Mouse (Mus musculus) intestine, embryonic 15.5 days (tissue): ENCODE results near the gene L1cam. TPM values are rescaled to one million over a fixed set of nuclear protein-coding genes. Genes with fewer than 3 reads are reported as not detected.
A peak's percentile ranks its signal among the peaks of the same experiment; 100 is the strongest.

Experiments used
- ATAC-seq: fragments of 200-750 bp; cut with Nextera tagmentation; 2 replicates; pipeline ENCODE4 v1.8.0; 2017; ENCODE audit warnings: moderate TSS enrichment, moderate library complexity
- H3K27ac ChIP-seq: fragments of 300-500 bp; sonication (generic); 2 replicates; pipeline ENCODE4 v1.5.1; 2015; ENCODE audit warnings: mild to moderate bottlenecking, inconsistent platforms
- H3K27me3 ChIP-seq: fragments of 300-500 bp; sonication (generic); replicated peaks from 2 replicates; pipeline ENCODE4 v1.6.1; 2015; ENCODE audit warnings: inconsistent platforms
- H3K36me3 ChIP-seq: fragments of 300-500 bp; sonication (generic); 2 replicates; pipeline ENCODE4 v1.6.1; 2015; ENCODE audit warnings: inconsistent platforms
- H3K4me1 ChIP-seq: fragments of 300-500 bp; sonication (generic); replicated peaks from 2 replicates; pipeline ENCODE4 v1.6.1; 2015; ENCODE audit warnings: inconsistent platforms
- H3K4me2 ChIP-seq: fragments of 300-500 bp; sonication (generic); replicated peaks from 2 replicates; pipeline ENCODE4 v1.6.1; 2015; ENCODE audit warnings: mild to moderate bottlenecking, inconsistent platforms
- H3K4me3 ChIP-seq: fragments of 300-500 bp; sonication (generic); replicated peaks from 2 replicates; pipeline ENCODE4 v1.5.1; 2015; ENCODE audit warnings: inconsistent platforms
- H3K9ac ChIP-seq: fragments of 300-500 bp; sonication (generic); 2 replicates; pipeline ENCODE4 v1.6.1; 2015; ENCODE audit warnings: inconsistent platforms
- H3K9me3 ChIP-seq: fragments of 300-500 bp; sonication (generic); 2 replicates; pipeline ENCODE4 v1.6.1; 2016; ENCODE audit warnings: inconsistent platforms
- WGBS: fragments of 180-500 bp; shearing (Covaris S2); methylation state at CpG from one replicate; pipeline ENCODE4 v1.1.7; 2015; 5-methylcytosine and 5-hydroxymethylcytosine counted together
- polyA plus RNA-seq: library from polyadenylated mRNA; unstranded; fragments of >200 nt; fragmentation: Nextera tagmentation; extraction: Ambion mirVana; gene quantifications from 2 replicates; pipeline ENCODE4 v1.2.1, GENCODE M21; 2015

L1cam gene
- 9.0 and 9.4 TPM in 2 replicates for polyA plus RNA-seq

DNA sequence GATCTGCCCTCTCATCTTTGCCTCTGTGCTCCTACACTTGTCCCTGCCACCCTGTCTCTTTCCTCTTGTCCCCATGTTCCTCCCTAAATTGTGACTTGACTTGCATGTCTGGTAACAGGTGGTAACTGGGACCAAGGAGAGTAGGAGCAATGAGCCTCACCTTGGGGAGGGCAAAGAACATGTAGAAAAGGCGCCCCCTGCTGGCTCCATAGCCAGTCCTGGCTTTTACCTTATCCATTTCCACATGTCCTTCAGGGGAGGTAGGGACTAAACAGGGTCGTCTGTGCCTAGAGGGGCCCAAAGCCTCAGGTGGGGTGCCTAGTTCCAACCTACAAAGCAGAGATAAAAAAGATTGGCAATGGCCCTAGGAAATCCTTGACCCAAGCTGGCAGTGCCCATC, at the start of gene L1cam:
L1cam (minus strand) TSS at position 387 of the 400 bp plus-strand sequence.
- no peaks in the 10 kb centered on the region for H3K36me3 ChIP-seq
- H3K9ac ChIP-seq: no peak within 1 kb of the TSS
- ATAC-seq: no peak
- H3K27me3 ChIP-seq: no peaks in the 10 kb centered on the region
- H3K4me2 ChIP-seq: no peak within 1 kb of the TSS
- no peak within 1 kb of the TSS for H3K4me3 ChIP-seq
- no peaks in the 10 kb centered on the region for H3K9me3 ChIP-seq
- H3K27ac ChIP-seq: no peak within 1 kb of the TSS
- WGBS: 18% methylated on average over 2 of the region's 2 CpGs
- no peaks in the 10 kb centered on the region for H3K4me1 ChIP-seq

GRCm38 (mm10) chrX:73942294-73942693, 46.4 kb upstream of the L1cam start:
- H3K4me1 ChIP-seq: no peaks in the 10 kb centered on the region
- ATAC-seq: peak; percentile 86
- no peak overlapping the region for H3K4me3 ChIP-seq
- WGBS: 67% methylated on average over 2 of the region's 2 CpGs
- H3K4me2 ChIP-seq: no peak overlapping the region
- no peaks in the 10 kb centered on the region for H3K9me3 ChIP-seq
- peaks cover 8% of the 10 kb centered on the region for H3K36me3 ChIP-seq
- H3K27me3 ChIP-seq: no peaks in the 10 kb centered on the region
- H3K27ac ChIP-seq: 0 out of 2 replicates have a peak overlapping the region, but pooled peaks have one; percentile 22
- H3K9ac ChIP-seq: no peak overlapping the region

DNA sequence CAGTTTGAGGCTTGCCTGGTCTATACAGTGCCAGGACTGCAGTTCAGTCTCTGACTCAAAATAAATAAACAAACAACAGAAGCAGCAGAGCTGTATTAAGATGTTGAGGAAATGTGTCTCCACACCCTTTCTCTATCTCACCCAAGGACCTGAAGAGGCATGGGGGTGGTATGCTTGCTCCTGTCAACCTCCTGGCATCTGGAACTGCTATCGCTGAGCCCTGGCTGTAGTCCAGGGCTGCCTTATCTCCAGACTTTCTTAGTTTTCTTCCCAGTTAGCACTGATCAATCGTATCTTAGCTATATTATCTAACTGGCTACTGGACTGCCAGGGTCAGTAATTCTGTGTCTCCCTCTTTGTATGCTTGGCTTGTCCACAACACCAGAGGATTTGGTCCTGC, 46.0 kb upstream of the L1cam start:
- Histone ChIP-seq H3K27me3 (no peaks in the 10 kb centered on the region), H3K27ac (0 out of 2 replicates have a peak overlapping the region, but pooled peaks have one; percentile 22), H3K4me2 (no peak overlapping the region), H3K4me1 (no peaks in the 10 kb centered on the region), H3K4me3 (no peak overlapping the region), H3K9ac (no peak overlapping the region), H3K36me3 (peaks cover 8% of the 10 kb centered on the region), H3K9me3 (no peaks in the 10 kb centered on the region)
- 66% methylated on average over 2 of the region's 2 CpGs for WGBS
- peak; percentile 61 for ATAC-seq

- peak; percentile 27; the same call in 1 of the 2 replicates for ATAC-seq
- 67% methylated on average over 2 of the region's 2 CpGs for WGBS
- Histone ChIP-seq H3K27ac (no peak overlapping the region), H3K4me2 (no peak overlapping the region), H3K27me3 (no peaks in the 10 kb centered on the region), H3K36me3 (no peaks in the 10 kb centered on the region), H3K9me3 (no peaks in the 10 kb centered on the region), H3K9ac (no peak overlapping the region), H3K4me3 (no peak overlapping the region), H3K4me1 (no peaks in the 10 kb centered on the region)
Observed at GRCm38 (mm10) chrX:73931871-73932270, 36.0 kb upstream of the L1cam start.

DNA sequence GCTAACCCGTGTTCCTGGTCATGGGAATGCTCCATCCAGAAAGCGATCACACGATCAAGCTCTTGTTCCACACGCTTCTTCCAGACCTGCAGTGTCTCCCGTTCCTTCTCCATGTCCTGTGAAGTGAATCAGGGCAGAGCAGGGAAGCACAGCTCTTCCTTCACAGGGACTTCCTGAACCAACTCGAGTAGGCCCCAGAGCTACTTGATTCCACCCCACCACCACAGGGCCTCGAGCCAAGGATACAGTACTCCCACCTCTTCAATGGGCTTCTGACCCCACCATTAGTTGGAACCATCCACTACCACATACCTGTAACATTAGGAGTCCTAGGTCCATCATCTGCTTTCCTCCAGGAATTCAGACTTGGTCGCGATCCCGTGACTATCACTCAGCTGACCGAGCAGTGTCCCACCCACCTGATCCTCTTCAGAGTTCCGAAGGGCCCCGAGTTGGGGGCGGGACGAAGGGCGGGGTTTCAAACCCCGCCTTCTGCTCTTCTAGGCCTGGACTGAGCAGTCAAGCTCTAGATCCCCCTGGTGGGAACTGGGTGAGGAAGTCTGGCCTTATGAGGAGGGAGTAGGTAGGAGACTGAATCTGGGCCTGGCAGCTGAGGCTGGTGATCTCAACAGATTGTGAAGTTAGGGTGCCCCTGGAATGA, 34.6 kb upstream of the L1cam start, which contains the start of gene Renbp:
Renbp (minus strand) TSS at position 449 of the 661 bp plus-strand sequence.
- H3K9me3 ChIP-seq: no peaks in the 10 kb centered on the region
- H3K9ac ChIP-seq: peak within 1 kb of the TSS; percentile 20; the same call in 1 of the 2 replicates
- no peaks in the 10 kb centered on the region for H3K4me1 ChIP-seq
- WGBS: 33% methylated on average over 17 of the region's 17 CpGs
- H3K4me2 ChIP-seq: peak within 1 kb of the TSS; percentile 50
- no peak within 1 kb of the TSS for H3K27ac ChIP-seq
- H3K4me3 ChIP-seq: peak within 1 kb of the TSS; percentile 34
- no peaks in the 10 kb centered on the region for H3K27me3 ChIP-seq
- peak; percentile 95 for ATAC-seq
- H3K36me3 ChIP-seq: no peaks in the 10 kb centered on the region

DNA sequence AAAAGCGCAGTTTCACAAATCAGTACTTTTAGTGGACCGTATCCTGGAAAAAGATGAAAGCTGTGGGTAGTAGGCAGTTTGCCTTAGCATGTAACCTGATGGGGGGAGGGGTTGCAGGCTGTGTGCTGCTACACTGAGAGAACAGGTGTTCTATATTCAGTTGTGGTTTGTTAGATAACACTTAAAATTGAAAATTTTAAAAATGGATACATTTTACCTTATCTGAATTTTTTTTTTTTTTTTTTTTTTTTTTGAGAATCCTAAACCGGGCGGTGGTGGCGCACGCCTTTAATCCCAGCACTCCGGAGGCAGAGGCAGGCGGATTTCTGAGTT, 26.6 kb upstream of the L1cam start:
- WGBS: 72% methylated on average over 8 of the region's 8 CpGs
- H3K9ac ChIP-seq: peak overlapping the region; percentile 48; the same call in 1 of the 2 replicates

GRCm38 (mm10) chrX:73921823-73922549, 26.1 kb upstream of the L1cam start, which contains the start of the genes Arhgap4 and Naa10:
Arhgap4 (minus strand) TSS chrX:73921870.
Naa10 (minus strand) TSS chrX:73921944.
- Histone ChIP-seq H3K9ac (peak within 1 kb of the TSS; percentile 59), H3K4me2 (peak within 1 kb of the TSS; percentile 67), H3K27me3 (no peaks in the 10 kb centered on the region), H3K36me3 (no peaks in the 10 kb centered on the region), H3K27ac (peak within 1 kb of the TSS; percentile 83), H3K4me3 (peak within 1 kb of the TSS; percentile 51), H3K4me1 (no peaks in the 10 kb centered on the region), H3K9me3 (no peaks in the 10 kb centered on the region)
- ATAC-seq: peak; percentile 97
- WGBS: 22% methylated on average over 43 of the region's 43 CpGs

More for the DNA sequence above, 26.6 kb upstream of the L1cam start:
- no peaks in the 10 kb centered on the region for H3K9me3 ChIP-seq
- H3K4me3 ChIP-seq: peak overlapping the region; percentile 51
- no peaks in the 10 kb centered on the region for H3K4me1 ChIP-seq
- peak overlapping the region; percentile 80; the same call in 1 of the 2 replicates for H3K27ac ChIP-seq
- ATAC-seq: no peak
- H3K27me3 ChIP-seq: no peaks in the 10 kb centered on the region
- no peaks in the 10 kb centered on the region for H3K36me3 ChIP-seq
- H3K4me2 ChIP-seq: peak overlapping the region; percentile 67

GRCm38 (mm10) chrX:73921285-73921822, 25.4 kb upstream of the L1cam start:
- Histone ChIP-seq H3K36me3 (no peaks in the 10 kb centered on the region), H3K4me1 (no peaks in the 10 kb centered on the region), H3K27ac (peak overlapping the region; percentile 83), H3K9ac (peak overlapping the region; percentile 59), H3K4me3 (peak overlapping the region; percentile 51), H3K27me3 (no peaks in the 10 kb centered on the region), H3K9me3 (no peaks in the 10 kb centered on the region), H3K4me2 (peak overlapping the region; percentile 60)
- WGBS: 15% methylated on average over 34 of the region's 34 CpGs
- peak; percentile 53; the same call in 1 of the 2 replicates for ATAC-seq

GRCm38 (mm10) chrX:73918631-73919030, 22.7 kb upstream of the L1cam start:
- Histone ChIP-seq H3K4me1 (no peaks in the 10 kb centered on the region), H3K27ac (no peak overlapping the region), H3K4me3 (no peak overlapping the region), H3K4me2 (no peak overlapping the region), H3K9me3 (no peaks in the 10 kb centered on the region), H3K27me3 (no peaks in the 10 kb centered on the region), H3K9ac (no peak overlapping the region), H3K36me3 (no peaks in the 10 kb centered on the region)
- ATAC-seq: no peak
- WGBS: 80% methylated on average over 5 of the region's 5 CpGs

- Histone ChIP-seq H3K9ac (no peak overlapping the region), H3K9me3 (no peaks in the 10 kb centered on the region), H3K4me2 (no peak overlapping the region), H3K27me3 (no peaks in the 10 kb centered on the region), H3K36me3 (no peaks in the 10 kb centered on the region), H3K4me3 (no peak overlapping the region), H3K27ac (no peak overlapping the region), H3K4me1 (no peaks in the 10 kb centered on the region)
- ATAC-seq: no peak
- 85% methylated on average over 8 of the region's 8 CpGs for WGBS
Observed at GRCm38 (mm10) chrX:73916945-73917344, 21.0 kb upstream of the L1cam start.

DNA sequence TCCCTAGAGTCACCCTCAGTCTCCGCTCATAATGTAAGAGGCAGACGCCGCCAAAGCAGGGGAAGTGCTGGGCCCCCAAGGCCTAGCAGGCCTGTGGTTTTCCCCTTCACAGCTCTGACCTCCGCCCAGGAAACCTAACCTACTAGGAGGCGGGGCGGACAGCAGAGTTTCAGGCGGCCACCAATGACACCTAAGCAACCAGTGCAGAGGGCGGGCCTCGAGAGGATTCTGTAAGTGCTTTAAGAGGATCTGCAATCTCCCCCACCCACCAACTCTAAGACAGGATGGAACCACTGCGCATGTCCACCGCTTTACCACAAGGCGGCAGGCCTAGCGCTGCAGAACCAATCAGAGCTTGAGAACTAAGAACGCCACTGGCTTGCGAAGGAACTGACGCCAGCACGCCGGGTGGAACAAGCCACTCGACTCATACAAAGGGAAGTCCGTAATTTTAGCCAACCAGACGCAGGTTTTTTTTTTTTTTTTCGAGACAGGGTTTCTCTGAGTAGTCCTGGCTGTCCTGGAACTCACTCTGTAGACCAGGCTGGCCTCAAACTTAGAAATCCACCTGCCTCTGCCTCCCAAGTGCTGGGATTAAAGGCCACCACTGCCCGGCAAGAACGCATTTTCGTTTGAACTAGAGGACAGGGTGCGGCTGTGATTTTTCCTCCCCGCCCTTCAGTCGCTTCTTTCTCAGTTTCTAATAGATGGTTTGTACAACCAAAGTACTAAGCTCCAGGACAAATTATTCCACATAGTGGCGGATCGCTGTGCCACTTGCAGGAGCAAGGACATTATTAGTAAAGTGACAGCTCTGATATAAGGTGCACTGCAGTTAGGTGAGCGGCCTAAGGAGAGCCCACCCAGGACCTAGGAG, 19.2 kb upstream of the L1cam start:
- no peaks in the 10 kb centered on the region for H3K27me3 ChIP-seq
- ATAC-seq: peak; percentile 98
- peak overlapping the region; percentile 46 for H3K4me2 ChIP-seq
- H3K4me1 ChIP-seq: no peaks in the 10 kb centered on the region
- peak overlapping the region; percentile 60 for H3K27ac ChIP-seq
- no peaks in the 10 kb centered on the region for H3K9me3 ChIP-seq
- no peaks in the 10 kb centered on the region for H3K36me3 ChIP-seq
- H3K4me3 ChIP-seq: peak overlapping the region; percentile 18
- no peak overlapping the region for H3K9ac ChIP-seq
- WGBS: 29% methylated on average over 31 of the region's 31 CpGs
